Mouse (Mus musculus) embryonic fibroblast, embryonic 13.5 days (primary cell): ENCODE data around the gene Calm3.

Experiments used
- CTCF ChIP-seq: IDR thresholded peaks from 2 replicates; pipeline ENCODE4 v1.5.1; 2011; ENCODE audit warnings: mild to moderate bottlenecking, control low read depth, low read length, moderate library complexity, borderline replicate concordance; ENCODE audit not compliant: insufficient read depth
- POLR2A ChIP-seq: IDR thresholded peaks from 2 replicates; pipeline ENCODE4 v1.6.1; 2011; ENCODE audit warnings: low read depth, mild to moderate bottlenecking, control low read depth, low read length, moderate library complexity

GRCm38 (mm10) chr7:16890536-16890935 is 33.4 kb downstream of the Calm3 start:
- TF ChIP-seq CTCF (no peak), POLR2A (no peak)
